Mouse (Mus musculus) heart, embryonic 16.5 days (tissue): Measurements from ENCODE around the gene 6030468B19Rik. TPM values are rescaled to one million over a fixed set of nuclear protein-coding genes. Genes with fewer than 3 reads are reported as not detected.
A peak's percentile ranks its signal among the peaks of the same experiment; 100 is the strongest.

Experiments
- ATAC-seq: fragments of 200-750 bp; cut with Nextera tagmentation; replicated peaks from 2 replicates; pipeline ENCODE4 v1.8.0; 2017; ENCODE audit warnings: moderate number of reproducible peaks; ENCODE audit not compliant: insufficient read depth, low FRiP score; ENCODE audit errors: extremely low read depth
- H3K27ac ChIP-seq: fragments of 300-500 bp; sonication (generic); 2 replicates; pipeline ENCODE4 v1.5.1; 2014; ENCODE audit warnings: mild to moderate bottlenecking, low read length, control low read depth, moderate library complexity
- H3K27me3 ChIP-seq: fragments of 300-500 bp; sonication (generic); 2 replicates; pipeline ENCODE4 v1.6.1; 2014; ENCODE audit warnings: low read length, mixed read lengths; ENCODE audit not compliant: control insufficient read depth, insufficient read depth
- H3K36me3 ChIP-seq: fragments of 300-500 bp; sonication (generic); 2 replicates; pipeline ENCODE4 v1.6.1; 2014; ENCODE audit not compliant: control insufficient read depth, insufficient read depth
- H3K4me1 ChIP-seq: fragments of 300-500 bp; sonication (generic); 2 replicates; pipeline ENCODE4 v1.6.1; 2014; ENCODE audit warnings: low read length, mixed read lengths; ENCODE audit not compliant: control insufficient read depth, insufficient read depth
- H3K4me2 ChIP-seq: fragments of 300-500 bp; sonication (generic); 2 replicates; pipeline ENCODE4 v1.6.1; 2014; ENCODE audit warnings: low read depth, mild to moderate bottlenecking, control low read depth, low read length
- H3K4me3 ChIP-seq: fragments of 300-500 bp; sonication (generic); 2 replicates; pipeline ENCODE4 v1.5.1; 2014; ENCODE audit warnings: mild to moderate bottlenecking, control low read depth, low read length
- H3K9ac ChIP-seq: fragments of 300-500 bp; sonication (generic); 2 replicates; pipeline ENCODE4 v1.6.1; 2014; ENCODE audit warnings: low read length, control low read depth
- H3K9me3 ChIP-seq: fragments of 300-500 bp; sonication (generic); replicated peaks from 2 replicates; pipeline ENCODE4 v1.6.1; 2016; ENCODE audit warnings: low read length; ENCODE audit not compliant: control insufficient read depth
- WGBS: fragments of 180-500 bp; shearing (Covaris S2); extraction: QIAGEN DNeasy Blood & Tissue Kit; methylation state at CpG from one replicate; pipeline ENCODE4 v1.1.7; 2014; 5-methylcytosine and 5-hydroxymethylcytosine counted together
- polyA plus RNA-seq: library from polyadenylated mRNA; unstranded; fragments of >200 nt; fragmentation: Nextera tagmentation; extraction: Ambion mirVana; gene quantifications from 2 replicates; pipeline ENCODE4 v1.2.1, GENCODE M21; 2015

6030468B19Rik gene
- polyA plus RNA-seq, 1 experiment from 2014 or later: 0.39 TPM

DNA sequence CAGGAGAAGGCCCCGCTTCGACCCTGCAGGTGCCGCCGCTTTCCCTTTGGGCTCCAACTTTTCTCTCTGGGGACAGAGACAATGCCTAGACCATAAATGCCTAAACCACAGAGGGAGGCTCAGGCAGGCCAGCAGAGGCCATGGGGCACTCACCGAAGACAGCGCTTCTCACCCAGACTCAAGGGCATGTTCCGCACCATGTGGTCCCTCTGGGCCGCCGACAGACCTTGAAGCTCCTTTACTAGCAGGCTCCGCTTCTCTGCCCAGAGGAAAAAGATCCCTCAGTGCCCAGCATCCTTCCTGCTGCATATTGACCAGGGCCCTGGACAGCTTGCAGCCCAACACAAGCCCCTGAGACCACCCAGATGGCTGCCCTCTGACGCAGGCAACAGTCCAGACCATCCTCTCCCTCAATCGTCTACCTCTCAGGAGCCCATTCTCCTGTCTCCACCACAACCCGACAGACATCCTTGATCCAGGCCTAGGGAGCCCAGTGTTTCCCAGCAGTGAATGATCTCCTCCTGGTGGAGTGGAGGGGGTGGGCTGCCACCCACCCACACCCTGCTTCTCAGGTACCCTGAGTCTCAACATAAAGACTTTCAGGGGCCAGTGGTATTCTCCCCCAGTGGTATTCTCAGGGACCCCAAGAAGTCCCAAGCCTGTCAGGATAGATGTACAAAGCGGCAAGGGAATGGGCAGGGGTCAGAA lies 21.2 kb upstream of the 6030468B19Rik start:
- Histone ChIP-seq H3K9ac (no peak overlapping the region), H3K27ac (no peak overlapping the region), H3K27me3 (no peaks in the 10 kb centered on the region), H3K4me1 (peaks cover 17% of the 10 kb centered on the region), H3K4me2 (no peak overlapping the region), H3K4me3 (no peak overlapping the region), H3K9me3 (no peaks in the 10 kb centered on the region), H3K36me3 (peaks cover 5% of the 10 kb centered on the region; the same call in 1 of the 2 replicates)
- 91% methylated on average over 14 of the region's 14 CpGs for WGBS
- no peak for ATAC-seq

DNA sequence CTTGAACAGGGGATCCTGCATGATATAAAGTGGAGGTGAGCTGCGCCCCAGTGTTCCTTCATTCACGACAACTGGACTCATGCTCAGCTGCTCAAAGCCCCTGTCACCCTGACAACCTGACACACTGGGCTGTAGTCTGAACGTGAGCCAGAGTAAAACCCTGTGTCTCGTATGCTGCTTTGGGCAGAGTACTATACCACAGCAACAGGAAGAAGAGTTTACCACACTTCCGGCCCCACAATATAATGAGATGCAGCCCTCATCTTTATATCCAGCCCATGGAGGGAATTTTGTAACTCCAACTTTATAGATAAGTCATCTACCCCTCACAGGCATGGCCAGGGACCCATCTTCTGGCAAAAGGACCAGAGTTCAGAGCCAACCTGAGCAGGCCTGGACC lies 20.3 kb upstream of the 6030468B19Rik start:
- Histone ChIP-seq H3K36me3 (no peaks in the 10 kb centered on the region; the same call in 1 of the 2 replicates), H3K27me3 (no peaks in the 10 kb centered on the region), H3K9ac (no peak overlapping the region), H3K4me1 (peaks cover 25% of the 10 kb centered on the region), H3K4me3 (no peak overlapping the region), H3K9me3 (no peaks in the 10 kb centered on the region), H3K4me2 (no peak overlapping the region), H3K27ac (no peak overlapping the region)
- ATAC-seq: no peak
- WGBS: 88% methylated on average over 5 of the region's 5 CpGs

DNA sequence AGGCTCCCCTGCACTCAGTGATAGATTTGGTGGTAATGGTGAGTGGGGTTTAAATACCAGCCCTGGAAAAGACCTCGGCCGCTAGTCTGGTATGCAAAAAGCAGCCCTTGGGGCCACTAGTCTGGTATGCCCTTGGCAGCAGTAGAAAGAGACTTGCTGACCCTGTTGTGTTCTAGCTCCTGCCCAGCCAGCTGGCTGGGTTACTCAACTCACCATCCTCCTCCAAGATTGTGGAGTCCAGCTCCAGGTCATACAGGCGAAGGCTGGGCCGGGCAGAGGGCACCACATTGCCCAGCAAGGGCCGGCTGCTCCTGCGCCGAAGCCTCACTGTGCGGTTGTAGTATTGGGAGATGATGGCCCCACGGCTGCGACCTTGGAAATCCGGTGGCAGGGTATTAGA lies 19.4 kb upstream of the 6030468B19Rik start:
- peaks cover 31% of the 10 kb centered on the region for H3K4me1 ChIP-seq
- no peak overlapping the region for H3K27ac ChIP-seq
- ATAC-seq: no peak

DNA sequence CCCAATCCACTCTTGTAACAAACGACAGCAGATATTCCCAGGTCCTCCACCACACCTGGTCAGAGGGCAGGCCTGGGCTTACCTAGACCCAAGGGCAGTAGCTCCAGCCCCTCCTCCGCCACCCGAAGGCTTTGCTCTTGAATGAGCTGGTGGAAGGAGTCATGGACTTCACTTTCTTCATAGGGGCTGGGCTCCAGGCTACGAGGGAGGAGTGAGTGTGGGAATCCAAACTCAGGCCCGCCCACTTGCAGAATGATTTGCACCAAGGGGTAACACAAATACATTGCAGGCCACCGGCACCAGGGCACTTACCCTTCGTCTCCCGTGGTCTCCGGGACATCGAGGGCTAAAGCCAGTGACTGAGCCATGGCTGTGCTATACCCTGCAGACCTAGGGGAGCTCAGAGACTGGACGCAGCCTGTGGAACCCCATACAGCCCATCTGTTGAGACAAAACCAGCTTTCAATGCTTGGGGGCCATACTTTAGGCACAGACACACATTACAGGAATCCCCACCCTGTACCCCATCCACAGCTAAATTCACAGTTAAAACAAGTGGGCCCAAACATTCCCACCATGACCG lies 18.5 kb upstream of the 6030468B19Rik start:
- Histone ChIP-seq H3K4me2 (peak overlapping the region; percentile 98), H3K4me1 (peaks cover 33% of the 10 kb centered on the region), H3K27ac (peak overlapping the region; percentile 90), H3K27me3 (no peaks in the 10 kb centered on the region), H3K9ac (peak overlapping the region; percentile 76), H3K9me3 (no peaks in the 10 kb centered on the region), H3K36me3 (no peaks in the 10 kb centered on the region; the same call in 1 of the 2 replicates), H3K4me3 (peak overlapping the region; percentile 59)
- 56% methylated on average over 12 of the region's 12 CpGs for WGBS
- ATAC-seq: no peak

More for the DNA sequence above, 19.4 kb upstream of the 6030468B19Rik start:
- H3K27me3 ChIP-seq: no peaks in the 10 kb centered on the region
- WGBS: 94% methylated on average over 11 of the region's 11 CpGs
- no peaks in the 10 kb centered on the region for H3K9me3 ChIP-seq
- no peaks in the 10 kb centered on the region; the same call in 1 of the 2 replicates for H3K36me3 ChIP-seq
- no peak overlapping the region for H3K9ac ChIP-seq
- H3K4me2 ChIP-seq: no peak overlapping the region
- H3K4me3 ChIP-seq: no peak overlapping the region

DNA sequence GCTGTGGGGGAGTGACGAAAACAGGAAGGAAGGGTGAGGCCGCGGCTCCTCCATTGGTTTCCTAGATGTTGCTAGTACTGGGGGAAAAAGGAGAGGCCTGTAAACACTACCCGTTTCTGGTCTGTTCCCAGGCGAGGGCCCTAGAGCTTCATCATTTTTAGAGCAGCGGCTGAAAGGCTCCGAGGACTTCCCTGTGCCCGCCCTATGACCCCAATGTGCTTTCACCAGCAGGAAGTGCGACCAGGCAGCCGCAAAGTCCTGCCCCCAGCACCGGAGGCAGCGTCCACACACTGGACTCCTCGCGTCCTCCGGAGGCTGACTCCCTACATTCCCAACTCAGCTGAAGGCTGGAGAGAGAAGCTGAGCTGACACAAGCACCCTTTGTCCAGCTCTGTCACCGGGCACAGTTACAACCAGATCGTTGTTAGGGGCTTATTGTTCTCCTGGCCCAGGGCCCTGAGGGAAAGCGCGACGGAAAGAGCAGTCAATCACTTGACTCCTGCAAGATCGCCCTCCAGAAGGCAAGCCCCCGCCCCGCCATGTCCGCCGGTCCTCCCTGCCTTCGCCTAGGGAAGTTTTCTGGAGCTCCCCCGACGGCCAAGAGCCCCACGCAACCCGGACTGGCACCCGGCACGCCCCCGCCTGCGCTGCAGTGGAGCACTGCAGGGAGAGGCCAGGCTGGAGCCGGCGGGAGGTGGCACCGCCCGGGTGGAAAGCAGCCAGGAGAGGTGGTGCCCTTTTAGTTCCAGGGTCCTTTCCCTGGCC lies 17.8 kb upstream of the 6030468B19Rik start:
- WGBS: 4% methylated on average over 38 of the region's 38 CpGs
- Histone ChIP-seq H3K4me1 (peaks cover 33% of the 10 kb centered on the region), H3K9ac (peak overlapping the region; percentile 76), H3K4me3 (peak overlapping the region; percentile 59), H3K36me3 (no peaks in the 10 kb centered on the region; the same call in 1 of the 2 replicates), H3K27me3 (no peaks in the 10 kb centered on the region; the same call in 1 of the 2 replicates), H3K4me2 (peak overlapping the region; percentile 98), H3K27ac (peak overlapping the region; percentile 90), H3K9me3 (no peaks in the 10 kb centered on the region)
- ATAC-seq: peak; percentile 14; the same call in 1 of the 2 replicates

DNA sequence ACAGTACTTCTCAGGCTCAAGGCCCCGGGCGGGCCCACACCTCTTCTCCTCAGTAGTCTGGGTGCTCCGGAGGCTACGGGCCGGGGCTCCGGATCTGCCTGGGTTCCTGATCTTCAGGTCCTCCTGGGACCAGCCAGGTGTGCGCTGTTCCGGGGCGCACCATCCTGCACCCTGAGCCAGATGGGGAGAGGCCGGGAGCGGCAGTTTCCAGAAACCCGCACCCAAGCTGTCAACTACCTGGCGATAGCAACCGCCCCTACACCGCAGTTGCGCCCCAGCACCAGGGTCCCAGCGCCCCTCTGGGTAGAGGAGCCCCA lies 17.3 kb upstream of the 6030468B19Rik start:
- Histone ChIP-seq H3K9ac (peak overlapping the region; percentile 76), H3K4me2 (peak overlapping the region; percentile 98), H3K27me3 (no peaks in the 10 kb centered on the region; the same call in 1 of the 2 replicates), H3K4me3 (peak overlapping the region; percentile 59), H3K27ac (peak overlapping the region; percentile 90), H3K36me3 (no peaks in the 10 kb centered on the region; the same call in 1 of the 2 replicates), H3K4me1 (peaks cover 33% of the 10 kb centered on the region), H3K9me3 (no peaks in the 10 kb centered on the region)
- 1% methylated on average over 17 of the region's 17 CpGs for WGBS
- ATAC-seq: peak; percentile 1; the same call in 1 of the 2 replicates

DNA sequence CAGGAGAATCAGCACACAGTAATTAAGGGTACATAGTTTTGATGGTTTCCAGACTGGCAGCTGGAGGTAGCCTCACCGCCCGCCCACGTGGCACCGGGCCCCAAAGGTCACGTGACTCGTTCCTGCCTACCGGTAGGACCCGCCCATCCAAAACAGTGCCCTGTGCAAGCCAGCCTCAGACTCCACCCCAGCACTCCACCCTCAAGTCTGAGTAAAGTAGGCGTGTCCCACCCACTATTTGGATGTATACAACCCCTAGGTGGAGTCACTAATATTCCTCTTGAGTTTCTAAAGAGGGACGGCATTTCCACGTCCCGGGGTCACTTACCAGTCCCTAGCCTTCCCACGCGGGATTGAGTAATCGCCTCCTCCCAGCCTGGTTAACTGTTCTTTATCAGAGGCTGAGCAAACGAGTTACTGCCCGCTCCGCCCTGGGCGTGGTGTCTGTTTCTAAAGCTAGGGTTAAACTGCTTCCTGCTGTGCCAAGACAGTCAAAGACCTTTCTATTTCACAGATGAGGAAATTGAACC lies 16.8 kb upstream of the 6030468B19Rik start:
- Histone ChIP-seq H3K27ac (peak overlapping the region; percentile 90), H3K9ac (peak overlapping the region; percentile 76), H3K36me3 (no peaks in the 10 kb centered on the region; the same call in 1 of the 2 replicates), H3K4me3 (peak overlapping the region; percentile 59), H3K27me3 (no peaks in the 10 kb centered on the region; the same call in 1 of the 2 replicates), H3K9me3 (no peaks in the 10 kb centered on the region), H3K4me1 (peaks cover 33% of the 10 kb centered on the region), H3K4me2 (peak overlapping the region; percentile 98)
- peak; percentile 75 for ATAC-seq
- 2% methylated on average over 19 of the region's 19 CpGs for WGBS

DNA sequence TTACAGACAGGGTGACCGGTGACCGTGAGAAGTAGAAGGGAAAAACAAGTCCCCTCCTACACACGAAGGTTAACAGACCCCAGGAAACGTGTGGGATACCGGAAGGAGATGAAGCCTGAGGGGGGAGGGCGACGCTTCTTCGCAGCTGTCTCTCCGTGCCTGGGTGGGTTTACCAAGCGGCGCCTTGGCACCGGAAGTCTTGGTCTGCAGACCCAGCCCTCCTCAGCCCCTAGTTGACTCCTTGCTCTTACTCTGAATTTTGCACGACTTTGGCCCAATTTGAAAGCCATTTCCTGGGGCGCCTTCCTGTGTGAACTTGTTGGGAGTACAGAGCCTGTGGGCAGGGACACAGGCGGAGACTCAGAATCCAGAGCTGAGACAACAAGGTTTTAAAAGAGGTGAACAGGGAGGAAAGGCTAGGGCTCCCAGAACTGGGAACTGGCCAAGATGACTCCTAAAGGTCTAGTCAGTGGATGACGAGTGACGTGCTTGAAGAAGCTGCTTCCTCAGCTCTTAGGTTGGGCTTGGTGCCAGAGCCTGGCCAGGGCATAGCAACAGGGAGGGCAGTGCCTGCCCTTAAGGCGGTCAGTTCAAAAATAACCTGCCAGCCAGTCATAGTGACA lies 16.1 kb upstream of the 6030468B19Rik start:
- H3K27me3 ChIP-seq: no peaks in the 10 kb centered on the region; the same call in 1 of the 2 replicates
- H3K36me3 ChIP-seq: no peaks in the 10 kb centered on the region; the same call in 1 of the 2 replicates
- 6% methylated on average over 18 of the region's 18 CpGs for WGBS
- 0 out of 2 replicates have a peak, but pooled peaks have one; percentile 2 for ATAC-seq
- peak overlapping the region; percentile 90 for H3K27ac ChIP-seq
- H3K4me2 ChIP-seq: peak overlapping the region; percentile 98
- H3K9ac ChIP-seq: peak overlapping the region; percentile 38
- peak overlapping the region; percentile 59 for H3K4me3 ChIP-seq
- H3K9me3 ChIP-seq: no peaks in the 10 kb centered on the region
- peaks cover 33% of the 10 kb centered on the region for H3K4me1 ChIP-seq
